Mouse (Mus musculus) 3134 (cell line): Measurements from ENCODE around the gene Patj.
"Not testable (repeated sequence)": the region's sequence is repeated elsewhere in the genome, so short reads cannot be mapped to it uniquely, and the experiment has no call there.

Experiments
- DNase-seq: peaks from one replicate; pipeline ENCODE4 v3.0.0-alpha.2; 2011; ENCODE audit warnings: low spot score; ENCODE audit not compliant: insufficient read length; ENCODE audit errors: extremely low read depth

Gene Patj

DNA sequence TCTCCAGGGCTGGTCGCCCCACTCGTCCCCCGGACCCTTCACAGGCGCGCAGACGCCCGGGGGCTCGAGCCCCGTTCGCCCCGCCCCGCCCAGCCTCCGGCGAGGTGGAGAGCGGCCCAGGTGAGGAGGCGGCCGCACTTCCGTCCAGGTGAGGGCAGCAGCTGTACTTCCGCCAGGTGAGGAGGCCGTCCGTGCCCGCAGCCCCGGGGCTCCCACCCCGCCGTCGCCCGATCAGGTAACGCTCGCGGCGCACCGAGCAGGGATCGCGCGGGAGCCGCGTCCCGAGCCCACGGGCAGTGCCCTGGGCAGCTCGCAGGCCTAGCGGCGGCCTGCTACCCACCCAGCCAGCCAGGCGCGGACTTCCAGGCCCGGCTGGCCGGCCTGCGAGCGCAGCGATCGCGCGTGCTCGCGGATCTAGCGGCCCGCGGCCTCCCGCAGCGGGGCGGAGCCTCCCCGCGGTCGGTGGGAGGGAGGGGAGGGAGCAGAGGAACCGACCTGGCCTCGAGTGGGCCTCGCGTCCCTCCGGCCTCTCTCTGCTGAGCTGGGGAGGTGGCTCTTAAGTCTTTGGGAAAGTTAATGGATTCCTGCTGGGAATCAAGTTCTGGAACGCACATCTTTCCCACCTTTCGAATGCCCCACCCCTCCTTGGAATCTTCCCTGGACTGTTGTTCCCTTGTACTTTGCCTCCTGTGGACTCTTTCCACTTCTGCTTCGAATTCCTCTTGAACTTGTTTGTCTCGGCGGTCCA lies at the start of gene Patj:
TSS of gene Patj (plus strand) at position 96 of the 748 bp plus-strand sequence.
- no peak for DNase-seq

DNA sequence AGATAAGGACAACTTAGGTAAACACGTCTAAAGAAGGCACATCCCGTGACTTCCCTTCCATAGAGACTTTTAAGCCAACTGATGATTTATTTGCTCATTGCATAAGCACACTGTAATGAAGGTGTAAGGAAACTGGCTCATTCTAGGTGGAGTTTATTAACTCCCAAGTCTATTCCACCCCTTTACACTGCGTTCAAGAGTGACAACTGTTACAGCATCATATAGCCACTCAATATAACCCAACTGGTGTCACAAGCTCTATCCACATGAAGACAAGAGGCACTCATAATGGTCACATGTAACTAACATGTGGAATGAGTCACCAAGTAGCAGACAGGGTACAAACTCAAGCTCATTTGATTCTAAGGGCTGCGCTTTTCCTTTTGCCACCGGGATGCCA lies 47.0 kb upstream of the Patj start:
- no peak for DNase-seq

DNA sequence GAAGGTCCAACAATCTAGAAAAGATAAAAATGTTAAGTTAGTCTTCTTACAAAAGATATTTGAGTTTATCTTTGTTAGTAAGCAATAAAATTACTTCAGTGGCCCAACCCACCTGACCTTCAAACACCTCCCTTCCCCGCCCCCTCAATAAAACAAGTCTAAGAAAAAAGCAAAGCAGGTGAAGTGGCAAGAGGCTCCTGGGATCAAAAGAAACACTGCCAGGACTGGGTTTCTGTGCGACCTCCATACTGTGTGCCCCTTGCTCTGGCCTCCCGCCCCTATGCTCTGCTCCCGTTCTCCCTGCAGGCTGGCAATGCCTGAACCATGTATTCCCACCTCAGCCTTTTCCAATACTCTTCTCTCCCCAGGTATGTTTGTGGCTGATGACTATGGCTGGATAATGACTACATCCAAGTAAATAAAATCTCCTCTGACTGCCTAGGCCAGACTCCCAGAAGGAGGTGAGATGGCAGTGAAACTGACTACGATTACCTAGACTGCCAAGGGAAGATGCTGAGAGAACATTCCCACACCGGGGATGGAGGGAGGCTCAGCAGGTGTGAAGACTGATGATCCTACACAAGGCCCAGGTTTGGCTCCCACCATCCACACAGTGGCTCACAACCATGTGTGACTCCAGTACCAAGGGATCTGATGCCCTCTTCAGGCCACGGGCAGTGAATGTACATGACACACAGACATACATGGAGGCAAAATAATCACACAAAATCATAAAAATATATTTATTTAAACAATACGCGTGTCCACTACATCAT lies 37.4 kb upstream of the Patj start:
- DNase-seq: no peak

DNA sequence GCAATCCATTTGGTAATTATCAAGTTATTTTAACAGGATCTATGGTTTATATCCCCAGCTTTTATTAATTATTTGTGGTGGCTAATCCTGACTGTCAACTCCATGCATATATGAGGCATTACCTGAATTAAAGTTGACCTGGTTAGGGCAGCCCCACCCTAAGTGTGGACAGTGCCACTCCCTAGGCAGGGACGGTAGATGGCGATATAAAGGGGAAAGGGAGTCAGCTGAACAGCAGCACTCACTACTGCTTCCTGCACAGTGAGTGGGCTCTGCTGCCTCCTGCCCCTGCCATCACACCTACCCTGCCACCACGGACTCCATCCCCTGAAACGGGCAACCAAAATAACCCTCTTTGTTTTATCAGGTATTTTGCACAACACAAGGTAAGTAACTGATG lies 20.2 kb upstream of the Patj start:
- no peak for DNase-seq

DNA sequence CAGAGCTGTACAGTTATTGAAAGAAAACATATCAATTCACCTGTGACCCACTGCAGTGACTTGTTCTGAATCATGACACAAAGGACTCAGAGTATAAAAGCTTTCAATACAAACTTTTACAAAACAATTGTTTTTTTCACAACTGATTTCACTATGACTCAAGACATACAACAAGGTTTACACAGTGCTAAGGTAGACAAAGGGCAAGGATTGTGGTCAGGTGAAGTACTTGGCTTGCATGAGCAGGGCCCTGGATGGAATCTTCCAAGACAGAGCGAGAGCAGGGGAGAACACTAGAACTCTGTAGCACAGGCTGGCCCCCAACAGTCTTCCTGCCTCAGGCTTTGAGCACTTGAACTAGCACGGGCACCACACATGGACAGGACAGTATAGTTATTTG lies 18.6 kb upstream of the Patj start:
- no peak for DNase-seq

DNA sequence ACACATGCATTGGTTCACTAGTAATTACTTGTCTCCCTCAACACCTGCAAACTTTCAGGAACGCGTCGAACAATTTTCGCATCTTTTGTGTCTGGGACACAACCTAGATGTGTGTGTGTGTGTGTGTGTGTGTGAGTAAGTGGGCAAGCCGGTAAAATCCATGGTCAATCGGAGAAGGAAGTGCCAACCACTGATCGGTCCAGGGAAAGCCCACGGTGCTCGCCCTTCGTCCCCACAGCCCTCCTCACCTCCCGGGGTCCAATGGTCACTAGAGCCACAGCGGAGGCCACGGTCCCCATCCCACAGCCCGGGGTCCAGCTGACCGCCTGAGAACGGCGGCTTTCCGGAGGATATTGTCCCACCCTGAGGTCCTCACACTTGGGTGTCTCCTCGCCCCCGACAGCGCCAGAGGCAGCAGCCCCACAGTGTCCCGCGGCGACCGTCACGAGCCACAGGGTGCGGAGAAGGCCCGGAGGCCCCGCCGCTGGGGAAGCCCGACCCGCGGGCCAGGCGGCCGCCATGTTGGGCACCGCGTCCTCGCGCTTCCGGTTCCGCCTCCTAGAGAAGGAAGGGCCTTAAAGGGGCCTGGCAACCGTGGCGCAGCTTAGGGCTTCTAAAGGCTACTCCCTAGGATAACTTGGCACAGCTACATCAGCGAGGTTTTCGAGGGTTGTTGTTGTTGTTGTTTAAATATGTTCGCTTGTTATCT lies 12.7 kb upstream of the Patj start, which contains the start of gene Tm2d1:
TSS of gene Tm2d1 (minus strand) at position 591 of the 709 bp plus-strand sequence.
- peak; percentile 81 for DNase-seq

DNA sequence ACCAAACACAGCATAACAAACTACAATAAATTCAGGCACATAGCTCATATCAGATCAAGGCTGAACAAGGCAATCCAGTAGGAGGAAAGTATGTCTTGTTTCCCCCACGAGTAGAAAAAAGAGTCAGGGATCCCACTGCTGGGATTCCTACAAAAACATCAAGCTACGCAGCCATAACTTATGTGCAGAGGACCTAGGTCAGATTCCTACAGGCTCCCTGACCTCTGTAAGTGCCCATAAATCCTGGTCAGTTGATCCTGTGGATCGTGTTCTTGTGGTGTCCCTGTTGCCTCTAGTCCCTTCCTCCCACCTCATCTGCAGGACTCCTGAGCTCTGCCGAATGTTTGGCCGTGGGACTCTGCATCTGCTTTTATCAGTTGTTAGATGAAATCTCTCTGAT lies 10.5 kb upstream of the Patj start:
- no peak for DNase-seq

- no peak for DNase-seq
These were observed 267 bp upstream of the Patj start for GRCm38 (mm10) chr4:98395346-98395689.

- no peak for DNase-seq
These were observed 5.5 kb downstream of the Patj start for GRCm38 (mm10) chr4:98400926-98401583.

DNA sequence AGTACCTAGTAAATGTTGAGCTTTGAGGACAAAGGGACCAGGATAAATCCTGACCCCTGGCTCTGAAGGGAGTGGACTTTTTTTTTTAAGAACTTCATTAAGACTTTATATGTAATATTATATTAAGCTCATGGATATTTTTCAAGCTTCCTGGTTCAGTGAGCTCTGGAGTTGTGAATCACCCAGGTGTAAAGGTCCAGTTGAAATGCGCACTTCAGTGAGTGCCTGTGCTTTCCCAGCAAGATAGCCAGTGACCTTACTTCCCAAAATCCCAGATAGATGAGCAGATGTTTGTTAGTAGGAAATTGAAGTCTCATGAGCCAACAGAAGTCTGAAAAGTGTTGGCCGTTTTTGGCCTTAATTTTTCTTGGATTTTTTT lies 6.0 kb downstream of the Patj start:
- no peak for DNase-seq

GRCm38 (mm10) chr4:98403492-98403891 lies 7.9 kb downstream of the Patj start:
- DNase-seq: no peak

- DNase-seq: no peak
These were observed 8.8 kb downstream of the Patj start for GRCm38 (mm10) chr4:98404412-98404811.

- DNase-seq: no peak
These were observed 12.9 kb downstream of the Patj start for GRCm38 (mm10) chr4:98408455-98408854.

GRCm38 (mm10) chr4:98415150-98415549 lies 19.6 kb downstream of the Patj start:
- DNase-seq: not testable (repeated sequence)

GRCm38 (mm10) chr4:98428371-98428770 lies 32.8 kb downstream of the Patj start:
- no peak for DNase-seq

- no peak for DNase-seq
These were observed 40.3 kb downstream of the Patj start for GRCm38 (mm10) chr4:98435641-98436457.

DNA sequence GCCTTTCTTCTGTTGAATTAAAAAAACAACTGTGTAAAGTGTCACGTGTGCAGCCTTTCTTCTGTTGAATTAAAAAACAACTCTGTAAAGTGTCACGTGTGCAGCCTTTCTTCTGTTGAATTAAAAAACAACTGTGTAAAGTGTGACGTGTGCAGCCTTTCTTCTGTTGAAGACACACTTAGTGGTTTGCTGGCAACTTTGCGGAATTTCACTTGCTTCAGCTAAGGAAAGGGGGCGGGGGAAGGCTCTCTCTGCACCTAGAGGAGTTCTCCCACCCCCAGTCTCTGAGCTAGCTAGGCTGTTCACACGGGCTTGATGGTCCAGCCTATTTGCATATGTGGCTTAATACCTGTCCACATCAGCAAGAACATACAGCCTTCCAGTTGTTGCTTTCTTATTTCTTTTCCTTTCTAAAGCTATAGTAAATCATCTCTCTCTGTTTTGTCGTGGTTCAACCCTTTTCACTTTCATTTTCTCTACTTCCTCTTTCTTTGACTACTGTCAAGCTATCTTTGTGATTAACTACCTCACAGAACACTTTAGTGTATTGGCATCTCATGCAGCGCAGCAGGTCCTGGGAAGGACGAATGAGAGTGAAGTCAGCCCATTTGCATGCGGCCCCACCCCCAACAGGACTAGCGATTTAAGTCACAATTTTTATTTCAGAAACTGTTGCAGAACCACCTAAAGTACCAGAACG lies 41.2 kb downstream of the Patj start:
- no peak for DNase-seq

- no peak for DNase-seq
These were observed 43.8 kb downstream of the Patj start for GRCm38 (mm10) chr4:98439261-98440005.

DNA sequence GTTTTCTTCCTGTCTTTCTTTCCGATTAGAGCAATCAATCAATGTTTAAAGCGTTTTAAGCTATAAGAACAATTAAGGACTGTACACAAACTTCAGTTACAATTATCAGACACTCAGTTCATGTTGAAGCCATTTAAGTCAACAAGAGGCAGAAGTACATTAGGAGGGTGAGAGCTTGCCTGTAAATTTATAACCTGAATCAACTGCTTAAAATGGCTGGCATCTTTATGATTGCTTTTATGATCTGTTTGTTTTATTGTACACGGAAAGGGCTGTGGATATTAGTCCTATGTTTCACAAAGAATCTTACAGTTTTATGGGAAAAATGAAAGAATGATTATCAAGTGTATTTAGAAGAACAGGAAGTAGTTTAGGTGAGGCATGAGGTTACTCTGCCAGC lies 45.7 kb downstream of the Patj start:
- no peak for DNase-seq
